In genomic region chr6:32402560-32403235, GRCm38 (mm10) we compare ENCODE assay signal across 11 mouse cellular contexts.
DNase-seq lines count a peak whose midpoint lies in the region; ATAC-seq and TF ChIP-seq lines count a peak whose summit lies in the region.
"Had no signal": no experiment of that assay in that cellular context is flagged by ENCODE, and none has a peak within 500 bp of the region (broad histone marks: within the 10 kb centered on the region; RNA-seq: fewer than 3 reads in every experiment).

No protein-coding gene starts in this region.

- H3K27ac ChIP-seq in midbrain, embryonic 14.5 days (replicated peaks; ENCODE audit: low read depth, low read length) = peak overlapping the region; percentile 13; the same call in 1 of the 2 replicates
- H3K27ac ChIP-seq in heart, adult 2 months = no peak overlapping the region
- H3K27ac ChIP-seq: macrophage had no signal

- peaks cover 6% of the 10 kb centered on the region for H3K4me1 ChIP-seq in midbrain, embryonic 14.5 days (ENCODE audit: control insufficient read depth, insufficient read depth, low read length)
- peaks cover 2% of the 10 kb centered on the region for H3K4me1 ChIP-seq in heart, adult 2 months (ENCODE audit: control insufficient read depth, insufficient read depth, low read length)

- TF ChIP-seq EP300 in heart, adult 2 months (IDR thresholded peaks at IDR 0.05; ENCODE audit: insufficient read depth, low read depth, low read length) = no peak

- no peaks in the 10 kb centered on the region for H3K36me3 ChIP-seq in midbrain, embryonic 14.5 days (ENCODE audit: control insufficient read depth, insufficient read depth, low read length)
- peaks cover 2% of the 10 kb centered on the region; the same call in 1 of the 2 replicates for H3K36me3 ChIP-seq in heart, adult 2 months (ENCODE audit: control insufficient read depth, insufficient read depth, low read length)

- H3K4me3 ChIP-seq in midbrain, embryonic 14.5 days (replicated peaks; ENCODE audit: low read depth, low read length) = no peak overlapping the region
- no peak overlapping the region for H3K4me3 ChIP-seq in heart, adult 2 months

- H3K79me2 ChIP-seq in heart, adult 2 months (replicated peaks; ENCODE audit: control insufficient read depth, insufficient read depth, low read length) = no peaks in the 10 kb centered on the region; the same call in 1 of the 2 replicates

- intact Hi-C loops in left cerebral cortex, postnatal 10 days (cut with DNase I) = no loop called here
- intact Hi-C loops in heart, adult 2 months (cut with DNase I) = no loop called here

- no peak overlapping the region for H3K9ac ChIP-seq in midbrain, embryonic 14.5 days (replicated peaks; ENCODE audit: low read length)
- H3K9ac ChIP-seq in heart, adult 2 months (ENCODE audit: low read depth, low read length) = no peak overlapping the region

- TF ChIP-seq CTCF in heart, adult 2 months (IDR thresholded peaks at IDR 0.05) = no peak

- H3K27me3 ChIP-seq in midbrain, embryonic 14.5 days (ENCODE audit: control insufficient read depth, insufficient read depth, low read length) = no peaks in the 10 kb centered on the region
- no peaks in the 10 kb centered on the region for H3K27me3 ChIP-seq in heart, adult 2 months (ENCODE audit: control insufficient read depth, insufficient read depth, low read length)

- WGBS in midbrain, embryonic 14.5 days = 57% methylated on average over 3 of the region's 3 CpGs
- 78% methylated on average over 3 of the region's 3 CpGs for WGBS in heart, adult 2 months

- TF ChIP-seq POLR2A in heart, adult 2 months (IDR thresholded peaks at IDR 0.05; ENCODE audit: insufficient read depth, low read depth, low read length) = no peak

- peak; percentile 41 to 42 for DNase-seq in left cerebral cortex, postnatal 10 days (ENCODE audit: extremely low spot score in 1 of 2, low spot score in 2 of 2)
- no peak for DNase-seq in left cerebral cortex, adult 9 months (ENCODE audit: low spot score in 2 of 2)
- peak; percentile 58 to 67 for DNase-seq in cerebellum, adult 18-20 months
- peak; percentile 28 to 52 for DNase-seq in cerebellum, postnatal 4 days (ENCODE audit: low spot score in 2 of 2)
- DNase-seq in midbrain, embryonic 14.5 days = peak; percentile 74
- no peak for DNase-seq in kidney, adult 18-20 months
- DNase-seq in ovary, adult 18-20 months (ENCODE audit: low spot score) = no peak
- DNase-seq in heart, adult 2 months = no peak
- DNase-seq: kidney, postnatal 14 days had no signal

- H3K4me2 ChIP-seq in midbrain, embryonic 14.5 days (ENCODE audit: low read length) = no peak overlapping the region

- no peaks in the 10 kb centered on the region for H3K9me3 ChIP-seq in midbrain, embryonic 14.5 days (ENCODE audit: control insufficient read depth, low read length)

- peak; percentile 85 for ATAC-seq in midbrain, embryonic 14.5 days (ENCODE audit: low FRiP score, low TSS enrichment)
- ATAC-seq: activated CD4-positive, CD25-positive, alpha-beta regulatory T cell, adult 4 months had no signal

Comparison
In these comparisons a context has a peak if more than half of its experiments do, and no peak if none do; other contexts are left out.
1. DNase-seq: peak in left cerebral cortex, postnatal 10 days (2 of 2), cerebellum, adult 18-20 months (2 of 2), cerebellum, postnatal 4 days (2 of 2) and midbrain, embryonic 14.5 days (single experiment); none in left cerebral cortex, adult 9 months (0 of 2), kidney, adult 18-20 months (single experiment), ovary, adult 18-20 months (single experiment) and heart, adult 2 months (0 of 2).